Mouse (Mus musculus): ENCODE measurements around the gene Ell3. TPM values are rescaled to one million over a fixed set of nuclear protein-coding genes. Genes with fewer than 3 reads are reported as not detected.

The Ell3 gene
- polyA plus RNA-seq, 1 experiment, result not detected

DNA sequence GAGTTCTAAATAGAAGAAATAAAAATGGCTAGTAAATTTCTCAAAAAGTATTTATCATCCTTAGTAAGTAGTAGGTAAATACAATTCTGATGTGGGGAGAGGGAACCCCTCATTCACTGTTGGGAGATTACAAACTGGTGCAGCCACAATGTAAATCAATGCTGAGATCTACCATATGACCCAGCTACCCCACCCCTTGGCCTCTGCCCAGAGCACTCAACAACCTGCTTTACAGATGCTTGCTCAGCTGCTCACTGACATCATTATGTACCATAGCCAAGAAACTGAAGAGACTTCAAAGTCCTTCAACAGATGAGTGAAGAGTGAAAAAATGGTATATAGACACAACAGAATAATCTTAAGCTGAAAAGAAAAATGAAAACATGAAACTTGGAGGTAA is 40.8 kb downstream of the Ell3 start:
- peaks cover 3% of the 10 kb centered on the region; the same call in 1 of the 2 replicates for H3K4me1 ChIP-seq
- TF ChIP-seq FLI1 (IDR thresholded peaks at IDR 0.05; ENCODE audit: low read length) (no peak), GATA1 (IDR thresholded peaks at IDR 0.05; ENCODE audit: borderline replicate concordance, low read length) (no peak)
- no peaks in the 10 kb centered on the region for H3K36me3 ChIP-seq (replicated peaks; ENCODE audit: low read length)
- H3K4me3 ChIP-seq (replicated peaks), result no peak overlapping the region
- H3K27me3 ChIP-seq (replicated peaks), result no peaks in the 10 kb centered on the region
- H3K9me3 ChIP-seq, result no peaks in the 10 kb centered on the region

DNA sequence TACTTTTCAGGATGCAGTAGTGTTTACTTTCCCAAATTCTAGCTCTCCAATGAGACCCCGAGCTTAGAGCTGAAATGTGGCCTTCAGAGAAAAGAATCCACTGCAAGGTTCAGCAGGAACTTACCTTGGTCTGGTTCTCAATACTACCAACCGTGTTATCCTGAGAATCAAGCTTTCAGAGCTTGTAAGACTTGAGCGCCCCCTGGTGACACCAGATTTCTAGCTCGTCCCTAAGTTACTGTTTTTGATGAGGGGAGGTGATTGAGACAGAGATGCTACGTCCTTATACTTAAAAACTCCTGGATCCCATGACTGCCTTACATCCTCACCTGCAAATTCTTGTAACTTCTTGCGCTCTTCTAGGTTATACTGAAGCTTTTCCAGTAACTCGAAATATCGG is 47.5 kb downstream of the Ell3 start:
- no peak for TF ChIP-seq GATA1 (IDR thresholded peaks at IDR 0.05; ENCODE audit: borderline replicate concordance, low read length)
- TF ChIP-seq FLI1 (IDR thresholded peaks at IDR 0.05; ENCODE audit: low read length), result no peak
- H3K4me3 ChIP-seq (replicated peaks), result no peak overlapping the region
- no peaks in the 10 kb centered on the region for H3K27me3 ChIP-seq (replicated peaks)
- no peaks in the 10 kb centered on the region for H3K36me3 ChIP-seq (replicated peaks; ENCODE audit: low read length)
- H3K4me1 ChIP-seq, result peaks cover 7% of the 10 kb centered on the region; the same call in 1 of the 2 replicates
- no peaks in the 10 kb centered on the region for H3K9me3 ChIP-seq

Other genes with a start within 250 kb of the Ell3 start
- 8.6 TPM in 1 of 2 replicates, not detected in the other for gene Trp53bp1, start 172.9 kb downstream of the Ell3 start, polyA plus RNA-seq (2012; ENCODE audit: insufficient read depth, low replicate concordance)
- gene Map1a, start 154.7 kb downstream of the Ell3 start, polyA plus RNA-seq (2012; ENCODE audit: insufficient read depth, low replicate concordance), result 1.6 and 11.4 TPM in 2 replicates
- gene Ppip5k1, start 88.9 kb downstream of the Ell3 start, polyA plus RNA-seq (2012; ENCODE audit: insufficient read depth, low replicate concordance), result 1.9 TPM in 1 of 2 replicates, not detected in the other
- gene Ckmt1, start 86.6 kb downstream of the Ell3 start, polyA plus RNA-seq (2012; ENCODE audit: insufficient read depth, low replicate concordance), result not detected in 2 replicates
- gene Strc, start 57.1 kb downstream of the Ell3 start, polyA plus RNA-seq (2012; ENCODE audit: insufficient read depth, low replicate concordance), result not detected in 2 replicates
- gene Pdia3, start 30.5 kb downstream of the Ell3 start, polyA plus RNA-seq (2012; ENCODE audit: insufficient read depth, low replicate concordance), result 332 and 1,563 TPM in 2 replicates
- gene Catsper2, start 30.5 kb downstream of the Ell3 start, polyA plus RNA-seq (2012; ENCODE audit: insufficient read depth, low replicate concordance), result 0.10 TPM in 1 of 2 replicates, not detected in the other
- gene Serf2, start 4.9 kb upstream of the Ell3 start, polyA plus RNA-seq (2012; ENCODE audit: insufficient read depth, low replicate concordance), result 78.6 and 558 TPM in 2 replicates
- gene Hypk, start 9.0 kb upstream of the Ell3 start, polyA plus RNA-seq (2012; ENCODE audit: insufficient read depth, low replicate concordance), result 12.9 and 128 TPM in 2 replicates
- 0.30 TPM in 1 of 2 replicates, not detected in the other for gene Serinc4, start 12.5 kb upstream of the Ell3 start, polyA plus RNA-seq (2012; ENCODE audit: insufficient read depth, low replicate concordance)
- gene Mfap1b, start 29.8 kb upstream of the Ell3 start, polyA plus RNA-seq (2012; ENCODE audit: insufficient read depth, low replicate concordance), result 2.3 TPM in 1 of 2 replicates, not detected in the other
- 0.52 and 2.2 TPM in 2 replicates for gene Mfap1a, start 62.4 kb upstream of the Ell3 start, polyA plus RNA-seq (2012; ENCODE audit: insufficient read depth, low replicate concordance)
- gene Wdr76, start 62.4 kb upstream of the Ell3 start, polyA plus RNA-seq (2012; ENCODE audit: insufficient read depth, low replicate concordance), result 0.20 TPM in 1 of 2 replicates, not detected in the other

All from megakaryocyte, embryonic 14.5 days (primary cell).